In genomic region chr12:21164251-21164650, GRCm38 (mm10) we compare ENCODE assay signal across 14 mouse cellular contexts.
DNase-seq lines count a peak whose midpoint lies in the region; ATAC-seq and TF ChIP-seq lines count a peak whose summit lies in the region.
"Had no signal": no experiment of that assay in that cellular context is flagged by ENCODE, and none has a peak within 500 bp of the region (broad histone marks: within the 10 kb centered on the region; RNA-seq: fewer than 3 reads in every experiment).

No protein-coding gene starts in this region.

- H3K27me3 ChIP-seq in heart, adult 2 months (ENCODE audit: control insufficient read depth, insufficient read depth, low read length): no peaks in the 10 kb centered on the region
- no peaks in the 10 kb centered on the region for H3K27me3 ChIP-seq in kidney, embryonic 16.5 days (ENCODE audit: insufficient read depth, low read length)
- no peaks in the 10 kb centered on the region for H3K27me3 ChIP-seq in midbrain, embryonic 15.5 days (replicated peaks)
- H3K27me3 ChIP-seq in midbrain, embryonic 10.5 days (ENCODE audit: low read depth, poor library complexity, severe bottlenecking): no peaks in the 10 kb centered on the region
- H3K27me3 ChIP-seq in hindbrain, embryonic 11.5 days (ENCODE audit: control insufficient read depth, insufficient read depth, low read length): no peaks in the 10 kb centered on the region
- H3K27me3 ChIP-seq: limb, embryonic 15.5 days had no signal

- peak overlapping the region; percentile 56 for H3K27ac ChIP-seq in heart, adult 2 months
- peak overlapping the region; percentile 22 for H3K27ac ChIP-seq in kidney, embryonic 16.5 days (ENCODE audit: low read length)
- peak overlapping the region; percentile 40; the same call in 1 of the 2 replicates for H3K27ac ChIP-seq in midbrain, embryonic 15.5 days
- no peak overlapping the region for H3K27ac ChIP-seq in midbrain, embryonic 10.5 days (replicated peaks)
- H3K27ac ChIP-seq in hindbrain, embryonic 11.5 days (ENCODE audit: low read depth, low read length): no peak overlapping the region
- H3K27ac ChIP-seq: limb, embryonic 15.5 days; macrophage had no signal

- H3K4me1 ChIP-seq in heart, adult 2 months (ENCODE audit: control insufficient read depth, insufficient read depth, low read length): peaks cover 56% of the 10 kb centered on the region
- peaks cover 63% of the 10 kb centered on the region for H3K4me1 ChIP-seq in kidney, embryonic 16.5 days (ENCODE audit: insufficient read depth, low read length)
- peaks cover 19% of the 10 kb centered on the region for H3K4me1 ChIP-seq in midbrain, embryonic 15.5 days
- peaks cover 21% of the 10 kb centered on the region for H3K4me1 ChIP-seq in midbrain, embryonic 10.5 days
- H3K4me1 ChIP-seq in hindbrain, embryonic 11.5 days (replicated peaks; ENCODE audit: control insufficient read depth, insufficient read depth, low read length): no peaks in the 10 kb centered on the region

- no peak for ATAC-seq in kidney, embryonic 16.5 days (ENCODE audit: low FRiP score, low TSS enrichment)
- ATAC-seq in midbrain, embryonic 15.5 days (replicated peaks): no peak
- no peak for ATAC-seq in hindbrain, embryonic 11.5 days (ENCODE audit: low FRiP score)

- H3K9ac ChIP-seq in heart, adult 2 months (ENCODE audit: low read depth, low read length): no peak overlapping the region
- H3K9ac ChIP-seq in kidney, embryonic 16.5 days (replicated peaks; ENCODE audit: low read length): no peak overlapping the region
- H3K9ac ChIP-seq in midbrain, embryonic 15.5 days: no peak overlapping the region
- H3K9ac ChIP-seq in hindbrain, embryonic 11.5 days (ENCODE audit: low read depth, low read length): no peak overlapping the region
- H3K9ac ChIP-seq: limb, embryonic 15.5 days had no signal

- intact Hi-C loops in heart, adult 2 months (cut with DNase I): no loop called here
- intact Hi-C loops in heart, postnatal 25 days (cut with DNase I): no loop called here

- no peak for TF ChIP-seq CTCF in heart, adult 2 months (IDR thresholded peaks at IDR 0.05)

- peaks cover 10% of the 10 kb centered on the region for H3K36me3 ChIP-seq in heart, adult 2 months (ENCODE audit: control insufficient read depth, insufficient read depth, low read length)
- H3K36me3 ChIP-seq in kidney, embryonic 16.5 days (ENCODE audit: insufficient read depth, low read length): peaks cover 8% of the 10 kb centered on the region; the same call in 1 of the 2 replicates
- 0 out of 2 replicates have a peak, but pooled peaks cover under 1% of the 10 kb centered on the region for H3K36me3 ChIP-seq in midbrain, embryonic 15.5 days (replicated peaks)
- H3K36me3 ChIP-seq in midbrain, embryonic 10.5 days: peaks cover 20% of the 10 kb centered on the region
- H3K36me3 ChIP-seq in hindbrain, embryonic 11.5 days (ENCODE audit: control insufficient read depth, insufficient read depth, low read length): no peaks in the 10 kb centered on the region

- TF ChIP-seq POLR2A in heart, adult 2 months (IDR thresholded peaks at IDR 0.05; ENCODE audit: insufficient read depth, low read depth, low read length): no peak

- WGBS in heart, adult 2 months: 57% methylated on average over 8 of the region's 8 CpGs
- 41% methylated on average over 8 of the region's 8 CpGs for WGBS in kidney, embryonic 16.5 days
- 81% methylated on average over 8 of the region's 8 CpGs for WGBS in midbrain, embryonic 15.5 days
- 78% methylated on average over 8 of the region's 8 CpGs for WGBS in midbrain, embryonic 10.5 days
- WGBS in hindbrain, embryonic 11.5 days: 81% methylated on average over 8 of the region's 8 CpGs

- TF ChIP-seq EP300 in heart, adult 2 months (IDR thresholded peaks at IDR 0.05; ENCODE audit: insufficient read depth, low read depth, low read length): no peak

- no peak for DNase-seq in heart, adult 2 months
- no peak for DNase-seq in heart, postnatal 25 days (ENCODE audit: low spot score)
- no peak for DNase-seq in kidney, adult 18-20 months
- DNase-seq in midbrain, embryonic 10.5 days (ENCODE audit: low spot score): no peak
- DNase-seq in hindbrain, embryonic 11.5 days (ENCODE audit: low spot score): no peak
- no peak for DNase-seq in layer of hippocampus, adult 9-11 months
- DNase-seq: B cell, adult 2 months; cerebellum, adult 11 months; gastrocnemius, postnatal 36 days; right cerebral cortex, postnatal 14 days had no signal

- peaks cover 3% of the 10 kb centered on the region for H3K79me2 ChIP-seq in heart, adult 2 months (replicated peaks; ENCODE audit: control insufficient read depth, insufficient read depth, low read length)

- no peak overlapping the region for H3K4me2 ChIP-seq in kidney, embryonic 16.5 days (replicated peaks; ENCODE audit: low read depth, low read length)
- H3K4me2 ChIP-seq in midbrain, embryonic 15.5 days: no peak overlapping the region
- H3K4me2 ChIP-seq in hindbrain, embryonic 11.5 days (replicated peaks; ENCODE audit: low read depth, low read length): no peak overlapping the region
- H3K4me2 ChIP-seq: limb, embryonic 15.5 days had no signal

- H3K4me3 ChIP-seq in heart, adult 2 months: no peak overlapping the region
- H3K4me3 ChIP-seq in kidney, embryonic 16.5 days (ENCODE audit: low read length): no peak overlapping the region
- H3K4me3 ChIP-seq in midbrain, embryonic 15.5 days: no peak overlapping the region
- H3K4me3 ChIP-seq in midbrain, embryonic 10.5 days: no peak overlapping the region
- no peak overlapping the region for H3K4me3 ChIP-seq in hindbrain, embryonic 11.5 days (ENCODE audit: low read depth, low read length)
- H3K4me3 ChIP-seq: limb, embryonic 15.5 days had no signal

- H3K9me3 ChIP-seq in kidney, embryonic 16.5 days (ENCODE audit: low read length): no peaks in the 10 kb centered on the region
- no peaks in the 10 kb centered on the region for H3K9me3 ChIP-seq in midbrain, embryonic 15.5 days
- no peaks in the 10 kb centered on the region for H3K9me3 ChIP-seq in midbrain, embryonic 10.5 days (replicated peaks)
- H3K9me3 ChIP-seq in hindbrain, embryonic 11.5 days (ENCODE audit: control insufficient read depth, low read length): no peaks in the 10 kb centered on the region
- H3K9me3 ChIP-seq: limb, embryonic 15.5 days had no signal

Comparison
In these comparisons a context has a peak if more than half of its experiments do, and no peak if none do; other contexts are left out.
1. H3K27ac ChIP-seq: peak in heart, adult 2 months (single experiment), kidney, embryonic 16.5 days (single experiment) and midbrain, embryonic 15.5 days (single experiment); none in midbrain, embryonic 10.5 days (single experiment) and hindbrain, embryonic 11.5 days (single experiment).